Mouse (Mus musculus): ENCODE results near the gene Myrfl. TPM values are rescaled to one million over a fixed set of nuclear protein-coding genes. Genes with fewer than 3 reads are reported as not detected.

The Myrfl gene
- polyA plus RNA-seq, 1 experiment from 2014 or later: 0.16 TPM

GRCm38 (mm10) chr10:116809383-116809782 lies 87.3 kb downstream of the Myrfl start:
- H3K4me3 ChIP-seq (replicated peaks): no peak overlapping the region
- H3K27ac ChIP-seq: no peak overlapping the region
- ATAC-seq (replicated peaks; ENCODE audit: low FRiP score): peak; percentile 52; the same call in 1 of the 2 replicates
- WGBS: 35% methylated on average over 9 of the region's 9 CpGs
- H3K4me1 ChIP-seq: 0 out of 2 replicates have a peak, but pooled peaks cover 5% of the 10 kb centered on the region
- H3K4me2 ChIP-seq: no peak overlapping the region
- H3K27me3 ChIP-seq: no peaks in the 10 kb centered on the region
- H3K36me3 ChIP-seq: no peaks in the 10 kb centered on the region
- H3K9ac ChIP-seq: no peak overlapping the region
- H3K9me3 ChIP-seq (replicated peaks): no peaks in the 10 kb centered on the region

GRCm38 (mm10) chr10:116808556-116809353 lies 88.0 kb downstream of the Myrfl start:
- Histone ChIP-seq H3K4me1 (0 out of 2 replicates have a peak, but pooled peaks cover 5% of the 10 kb centered on the region), H3K27me3 (no peaks in the 10 kb centered on the region), H3K4me3 (replicated peaks) (no peak overlapping the region), H3K9me3 (replicated peaks) (no peaks in the 10 kb centered on the region), H3K9ac (no peak overlapping the region), H3K27ac (no peak overlapping the region), H3K36me3 (no peaks in the 10 kb centered on the region), H3K4me2 (no peak overlapping the region)
- 76% methylated on average over 10 of the region's 10 CpGs for WGBS
- ATAC-seq (replicated peaks; ENCODE audit: low FRiP score): 0 out of 2 replicates have a peak, but pooled peaks have one; percentile 60

- Histone ChIP-seq H3K9ac (no peak overlapping the region), H3K27ac (no peak overlapping the region), H3K4me1 (0 out of 2 replicates have a peak, but pooled peaks cover 2% of the 10 kb centered on the region), H3K4me3 (replicated peaks) (no peak overlapping the region), H3K36me3 (no peaks in the 10 kb centered on the region), H3K27me3 (no peaks in the 10 kb centered on the region), H3K4me2 (no peak overlapping the region), H3K9me3 (replicated peaks) (no peaks in the 10 kb centered on the region)
- WGBS: 51% methylated on average over 5 of the region's 5 CpGs
- ATAC-seq (replicated peaks; ENCODE audit: low FRiP score): no peak
Measured at GRCm38 (mm10) chr10:116802178-116802794, 94.4 kb downstream of the Myrfl start.

GRCm38 (mm10) chr10:116801281-116801680 lies 95.4 kb downstream of the Myrfl start:
- Histone ChIP-seq H3K27ac (no peak overlapping the region), H3K4me2 (no peak overlapping the region), H3K27me3 (no peaks in the 10 kb centered on the region), H3K4me3 (replicated peaks) (no peak overlapping the region), H3K36me3 (no peaks in the 10 kb centered on the region), H3K4me1 (0 out of 2 replicates have a peak, but pooled peaks cover 2% of the 10 kb centered on the region), H3K9ac (no peak overlapping the region), H3K9me3 (replicated peaks) (no peaks in the 10 kb centered on the region)
- WGBS: 54% methylated on average over 4 of the region's 4 CpGs
- ATAC-seq (replicated peaks; ENCODE audit: low FRiP score): no peak

GRCm38 (mm10) chr10:116796066-116796465 lies 100.7 kb downstream of the Myrfl start:
- 64% methylated on average over 6 of the region's 6 CpGs for WGBS
- H3K9me3 ChIP-seq (replicated peaks): no peaks in the 10 kb centered on the region
- H3K9ac ChIP-seq: no peak overlapping the region
- H3K4me2 ChIP-seq: no peak overlapping the region
- H3K4me1 ChIP-seq: 0 out of 2 replicates have a peak, but pooled peaks cover 2% of the 10 kb centered on the region
- H3K27ac ChIP-seq: no peak overlapping the region
- H3K4me3 ChIP-seq (replicated peaks): no peak overlapping the region
- ATAC-seq (replicated peaks; ENCODE audit: low FRiP score): no peak
- no peaks in the 10 kb centered on the region for H3K36me3 ChIP-seq
- H3K27me3 ChIP-seq: no peaks in the 10 kb centered on the region

- Histone ChIP-seq H3K4me2 (no peak overlapping the region), H3K27ac (no peak overlapping the region), H3K27me3 (0 out of 2 replicates have a peak, but pooled peaks cover 4% of the 10 kb centered on the region), H3K4me1 (no peaks in the 10 kb centered on the region), H3K36me3 (no peaks in the 10 kb centered on the region), H3K4me3 (replicated peaks) (no peak overlapping the region), H3K9me3 (replicated peaks) (no peaks in the 10 kb centered on the region), H3K9ac (no peak overlapping the region)
- ATAC-seq (replicated peaks; ENCODE audit: low FRiP score): no peak
Measured at GRCm38 (mm10) chr10:116789096-116789495, 107.6 kb downstream of the Myrfl start.

GRCm38 (mm10) chr10:116788431-116788830 lies 108.3 kb downstream of the Myrfl start:
- Histone ChIP-seq H3K9me3 (replicated peaks) (no peaks in the 10 kb centered on the region), H3K4me1 (no peaks in the 10 kb centered on the region), H3K27ac (no peak overlapping the region), H3K4me2 (no peak overlapping the region), H3K27me3 (0 out of 2 replicates have a peak, but pooled peaks cover 4% of the 10 kb centered on the region), H3K36me3 (no peaks in the 10 kb centered on the region), H3K9ac (no peak overlapping the region), H3K4me3 (replicated peaks) (no peak overlapping the region)
- ATAC-seq (replicated peaks; ENCODE audit: low FRiP score): no peak

GRCm38 (mm10) chr10:116784098-116784497 lies 112.6 kb downstream of the Myrfl start:
- Histone ChIP-seq H3K4me1 (no peaks in the 10 kb centered on the region), H3K9ac (no peak overlapping the region), H3K27me3 (0 out of 2 replicates have a peak, but pooled peaks cover 4% of the 10 kb centered on the region), H3K9me3 (replicated peaks) (no peaks in the 10 kb centered on the region), H3K27ac (no peak overlapping the region), H3K4me2 (no peak overlapping the region), H3K36me3 (no peaks in the 10 kb centered on the region), H3K4me3 (replicated peaks) (no peak overlapping the region)
- WGBS: 75% methylated on average over 6 of the region's 6 CpGs
- no peak for ATAC-seq (replicated peaks; ENCODE audit: low FRiP score)

- Histone ChIP-seq H3K4me1 (no peaks in the 10 kb centered on the region), H3K27ac (no peak overlapping the region), H3K4me2 (no peak overlapping the region), H3K4me3 (replicated peaks) (no peak overlapping the region), H3K36me3 (no peaks in the 10 kb centered on the region), H3K9me3 (replicated peaks) (no peaks in the 10 kb centered on the region), H3K27me3 (0 out of 2 replicates have a peak, but pooled peaks cover 4% of the 10 kb centered on the region), H3K9ac (no peak overlapping the region)
- 70% methylated on average over 4 of the region's 5 CpGs for WGBS
- ATAC-seq (replicated peaks; ENCODE audit: low FRiP score): no peak
Measured at GRCm38 (mm10) chr10:116783020-116783419, 113.7 kb downstream of the Myrfl start.

GRCm38 (mm10) chr10:116777947-116778346 lies 118.8 kb downstream of the Myrfl start:
- H3K27me3 ChIP-seq: no peaks in the 10 kb centered on the region
- WGBS: 93% methylated on average over 8 of the region's 8 CpGs
- H3K4me1 ChIP-seq: no peaks in the 10 kb centered on the region
- H3K9ac ChIP-seq: no peak overlapping the region
- no peaks in the 10 kb centered on the region for H3K36me3 ChIP-seq
- ATAC-seq (replicated peaks; ENCODE audit: low FRiP score): no peak
- H3K9me3 ChIP-seq (replicated peaks): no peaks in the 10 kb centered on the region
- H3K4me3 ChIP-seq (replicated peaks): no peak overlapping the region
- no peak overlapping the region for H3K4me2 ChIP-seq
- H3K27ac ChIP-seq: no peak overlapping the region

GRCm38 (mm10) chr10:116776846-116777245 lies 119.9 kb downstream of the Myrfl start:
- H3K4me1 ChIP-seq: peaks cover 6% of the 10 kb centered on the region
- no peak overlapping the region for H3K9ac ChIP-seq
- no peak overlapping the region for H3K4me2 ChIP-seq
- no peak for ATAC-seq (replicated peaks; ENCODE audit: low FRiP score)
- H3K4me3 ChIP-seq (replicated peaks): no peak overlapping the region
- no peaks in the 10 kb centered on the region for H3K9me3 ChIP-seq (replicated peaks)
- no peaks in the 10 kb centered on the region for H3K36me3 ChIP-seq
- no peaks in the 10 kb centered on the region for H3K27me3 ChIP-seq
- 81% methylated on average over 14 of the region's 14 CpGs for WGBS
- H3K27ac ChIP-seq: no peak overlapping the region

Measured in kidney, embryonic 15.5 days (tissue).